Mouse (Mus musculus) activated CD4-positive, CD25-positive, alpha-beta regulatory T cell, adult 4 months (primary cell): ENCODE data around the gene Ing4. TPM values are rescaled to one million over a fixed set of nuclear protein-coding genes. Genes with fewer than 3 reads are reported as not detected.
A peak's percentile ranks its signal among the peaks of the same experiment; 100 is the strongest.

Experiments
- ATAC-seq: one replicate; pipeline ENCODE4 v1.8.0; 2017
- polyA plus RNA-seq, 2 experiments: library from polyadenylated mRNA; unstranded; fragments of 100-300 nt; shearing (Covaris generic); gene quantifications; one replicate each; pipeline ENCODE4 v1.2.1; 2017

Ing4 gene
- polyA plus RNA-seq, 2 experiments from 2014 or later: 41.5 to 48.1 TPM

GRCm38 (mm10) chr6:125094843-125095242, 55.3 kb downstream of the Ing4 start:
- ATAC-seq: no peak

DNA sequence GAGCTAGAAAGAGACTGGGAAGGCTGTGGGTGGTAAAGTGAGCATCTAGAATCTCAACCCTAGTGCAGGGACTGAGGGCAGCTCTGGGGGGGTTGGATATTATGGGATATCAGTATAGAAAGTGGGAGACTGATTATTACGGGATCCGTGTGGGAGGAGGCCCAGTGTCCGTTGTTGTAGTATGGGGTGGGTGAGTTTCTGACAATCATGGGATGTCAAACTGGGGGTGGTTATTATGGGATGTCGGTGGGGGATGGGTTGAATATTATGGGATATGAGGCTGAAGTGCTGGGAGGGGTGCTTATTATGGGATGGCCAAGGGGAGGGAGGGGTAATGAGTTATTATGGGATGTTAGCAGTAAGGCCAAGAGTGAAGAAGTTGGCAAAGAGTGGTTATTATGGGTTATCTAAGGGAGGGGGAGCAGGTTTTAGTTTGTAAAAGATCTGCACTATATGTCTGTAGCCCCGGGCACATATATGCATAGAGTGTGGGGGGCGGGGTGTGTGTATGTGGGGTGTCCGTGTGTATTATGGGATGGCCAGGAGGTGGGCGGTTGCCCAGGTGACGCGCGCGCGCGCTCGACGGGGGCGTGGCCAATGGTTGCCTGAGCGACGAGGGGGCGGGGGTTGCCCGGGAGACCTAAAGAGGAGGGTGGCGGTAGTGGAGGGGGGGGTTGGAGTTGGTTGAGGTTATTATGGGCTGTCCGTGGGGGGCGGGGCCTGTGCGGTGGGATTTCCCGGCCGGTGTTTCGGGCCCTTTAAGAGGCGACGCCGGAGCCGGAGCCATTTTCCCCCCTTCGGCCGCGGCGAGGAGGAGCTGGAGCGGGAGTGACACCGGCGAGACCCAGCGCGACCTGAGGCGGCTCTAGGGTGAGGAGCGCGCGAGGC, 56.1 kb downstream of the Ing4 start, which contains the start of gene Chd4:
Chd4 (plus strand) TSS at position 591 of the 888 bp plus-strand sequence.
- ATAC-seq: peak; percentile 50

GRCm38 (mm10) chr6:125096279-125096596, 56.7 kb downstream of the Ing4 start:
- no peak for ATAC-seq

- ATAC-seq: peak; percentile 26
Measured at GRCm38 (mm10) chr6:125096597-125097345, 57.2 kb downstream of the Ing4 start.

- no peak for ATAC-seq
Measured at GRCm38 (mm10) chr6:125097346-125097689, 57.8 kb downstream of the Ing4 start.

DNA sequence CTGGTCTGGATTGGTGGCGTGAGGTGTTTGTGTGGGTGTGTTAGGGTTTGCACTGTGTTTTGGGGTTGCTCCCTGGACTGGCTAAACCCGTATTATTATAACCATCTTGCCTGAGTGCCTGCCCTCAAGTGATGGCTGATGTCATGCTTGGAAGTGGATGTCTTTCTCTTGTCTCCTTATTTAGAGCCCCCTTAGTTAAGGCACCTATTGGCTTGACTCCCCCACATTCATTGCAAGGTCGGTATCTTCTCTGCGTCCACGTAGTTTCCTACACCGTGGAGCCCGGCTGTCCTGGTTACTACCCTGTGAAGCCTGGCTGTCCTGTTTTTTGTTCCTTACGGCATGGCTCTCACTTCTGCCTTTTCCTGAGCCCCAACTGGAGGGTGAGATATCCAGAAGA, 58.4 kb downstream of the Ing4 start:
- no peak for ATAC-seq

GRCm38 (mm10) chr6:125098513-125098912, 59.0 kb downstream of the Ing4 start:
- no peak for ATAC-seq

Other genes with a start within 250 kb of the Ing4 start
- 1 to 10 TPM; 1.5 to 2.1 TPM for gene Spsb2, start 231.1 kb upstream of the Ing4 start, polyA plus RNA-seq
- 10 to 100 TPM; 68.9 to 93.3 TPM for gene Tpi1, start 225.5 kb upstream of the Ing4 start, polyA plus RNA-seq
- 10 to 100 TPM; 58.3 to 86.0 TPM for gene Usp5, start 210.3 kb upstream of the Ing4 start, polyA plus RNA-seq
- 10 to 100 TPM; 43.4 to 57.7 TPM for gene Cdca3, start 210.2 kb upstream of the Ing4 start, polyA plus RNA-seq
- under 1 TPM in 1 of 2 experiments, not detected in 1; 0.19 TPM for gene Gnb3, start 199.5 kb upstream of the Ing4 start, polyA plus RNA-seq
- gene P3h3, start 182.0 kb upstream of the Ing4 start, polyA plus RNA-seq: not detected
- under 1 TPM in 1 of 2 experiments, not detected in 1; 0.21 TPM for gene Gpr162, start 175.8 kb upstream of the Ing4 start, polyA plus RNA-seq
- gene Cd4, start 151.5 kb upstream of the Ing4 start, polyA plus RNA-seq: 100 to 1,000 TPM; 240 to 401 TPM
- gene Lag3, start 128.1 kb upstream of the Ing4 start, polyA plus RNA-seq: 10 to 100 TPM; 23.5 to 30.2 TPM
- gene Ptms, start 119.7 kb upstream of the Ing4 start, polyA plus RNA-seq: 10 to 100 TPM; 12.0 to 12.8 TPM
- 10 to 100 TPM; 46.7 to 70.4 TPM for gene Mlf2, start 108.4 kb upstream of the Ing4 start, polyA plus RNA-seq
- 10 to 100 TPM; 45.9 to 51.2 TPM for gene Cops7a, start 74.2 kb upstream of the Ing4 start, polyA plus RNA-seq
- not detected for gene Pianp, start 43.1 kb upstream of the Ing4 start, polyA plus RNA-seq
- 1 to 10 TPM; 4.3 to 5.2 TPM for gene Zfp384, start 30.6 kb upstream of the Ing4 start, polyA plus RNA-seq
- 1 to 10 TPM; 8.1 to 9.7 TPM for gene Acrbp, start 9.9 kb downstream of the Ing4 start, polyA plus RNA-seq
- gene Lpar5, start 28.2 kb downstream of the Ing4 start, polyA plus RNA-seq: 1 to 10 TPM; 8.6 to 9.5 TPM
- gene Chd4, start 56.2 kb downstream of the Ing4 start, polyA plus RNA-seq: 10 to 100 TPM; 49.4 to 66.6 TPM
- 10 to 100 TPM; 40.6 to 50.3 TPM for gene Nop2, start 92.1 kb downstream of the Ing4 start, polyA plus RNA-seq
- 10 to 100 TPM in 1 of 2 experiments, 1 to 10 TPM in 1; 6.9 to 13.3 TPM for gene Iffo1, start 105.5 kb downstream of the Ing4 start, polyA plus RNA-seq
- 100 to 1,000 TPM; 300 to 540 TPM for gene Gapdh, start 126.7 kb downstream of the Ing4 start, polyA plus RNA-seq
- gene Ncapd2, start 151.9 kb downstream of the Ing4 start, polyA plus RNA-seq: 10 to 100 TPM; 33.1 to 61.3 TPM
- 10 to 100 TPM; 85.7 to 89.0 TPM for gene Mrpl51, start 152.0 kb downstream of the Ing4 start, polyA plus RNA-seq
- gene Vamp1, start 175.8 kb downstream of the Ing4 start, polyA plus RNA-seq: 10 to 100 TPM; 14.0 to 14.4 TPM
- 10 to 100 TPM; 65.5 to 84.7 TPM for gene Tapbpl, start 192.1 kb downstream of the Ing4 start, polyA plus RNA-seq
- 100 to 1,000 TPM; 427 to 432 TPM for gene Cd27, start 197.2 kb downstream of the Ing4 start, polyA plus RNA-seq
- 1 to 10 TPM; 1.3 to 1.8 TPM for gene Tuba3a, start 246.3 kb downstream of the Ing4 start, polyA plus RNA-seq